Mouse (Mus musculus) C2C12 (cell line): ENCODE measurements at regions not wholly inside any gene's neighbourhood (a gene's known extent, or its start where the extent isn't known, plus 50 kb on each side); places are given as distances from the start of the nearest gene placed in this dataset.

Experiments used
- H3K27me3 ChIP-seq: one replicate; pipeline ENCODE4 v1.6.1; 2011; ENCODE audit not compliant: control insufficient read depth, insufficient read depth, insufficient read length
- H3K36me3 ChIP-seq: one replicate; pipeline ENCODE4 v1.6.1; 2011; ENCODE audit not compliant: control insufficient read depth, insufficient read depth
- H3K4me3 ChIP-seq: one replicate; pipeline ENCODE4 v1.5.1; 2011; ENCODE audit warnings: mild to moderate bottlenecking, control low read depth; ENCODE audit not compliant: poor library complexity, insufficient read depth, severe bottlenecking
- H3K79me2 ChIP-seq: one replicate; pipeline ENCODE4 v1.6.1; 2011; ENCODE audit not compliant: control insufficient read depth, insufficient read depth
- H3K79me3 ChIP-seq: one replicate; pipeline ENCODE4 v1.6.1; 2011; ENCODE audit warnings: low read depth, control low read depth
- H3ac ChIP-seq: one replicate; pipeline ENCODE3; 2011; ENCODE audit warnings: low read depth; ENCODE audit not compliant: control insufficient read depth, insufficient read length
- CEBPB ChIP-seq: IDR thresholded peaks from one replicate; pipeline ENCODE4 v1.6.1; 2011; ENCODE audit warnings: low read depth, mild to moderate bottlenecking, control low read depth, moderate library complexity
- CTCF ChIP-seq: IDR thresholded peaks from one replicate; pipeline ENCODE4 v1.5.1; 2011; ENCODE audit not compliant: control insufficient read depth, insufficient read depth, insufficient read length
- FOSL1 ChIP-seq: IDR thresholded peaks from one replicate; pipeline ENCODE4 v1.8.0; 2011; ENCODE audit warnings: mild to moderate bottlenecking, low read length; ENCODE audit not compliant: poor library complexity, insufficient read depth, severe bottlenecking
- MAX ChIP-seq: IDR thresholded peaks from one replicate; pipeline ENCODE4 v1.6.1; 2011; ENCODE audit warnings: mild to moderate bottlenecking, control low read depth
- MYOD1 ChIP-seq: IDR thresholded peaks from one replicate; pipeline ENCODE4 v1.6.1; 2011; ENCODE audit warnings: low read depth; ENCODE audit not compliant: control insufficient read depth, insufficient read length
- MYOG ChIP-seq: IDR thresholded peaks from one replicate; pipeline ENCODE4 v1.6.1; 2011; ENCODE audit not compliant: control insufficient read depth, insufficient read length; ENCODE audit errors: extremely low read depth
- USF1 ChIP-seq: IDR thresholded peaks from one replicate; pipeline ENCODE4 v1.6.1; 2011; ENCODE audit warnings: low read depth, mild to moderate bottlenecking, control low read depth, moderate library complexity

GRCm38 (mm10) chr8:15497566-15497965 is 451.7 kb upstream of the BB014433 start:
- H3ac ChIP-seq: no peak overlapping the region
- no peak for TF ChIP-seq CEBPB
- H3K27me3 ChIP-seq: no peaks in the 10 kb centered on the region
- H3K79me2 ChIP-seq: no peaks in the 10 kb centered on the region
- no peaks in the 10 kb centered on the region for H3K36me3 ChIP-seq
- no peak overlapping the region for H3K4me3 ChIP-seq
- no peaks in the 10 kb centered on the region for H3K79me3 ChIP-seq

- H3K79me2 ChIP-seq: no peaks in the 10 kb centered on the region
- H3K27me3 ChIP-seq: no peaks in the 10 kb centered on the region
- H3K4me3 ChIP-seq: no peak overlapping the region
- TF ChIP-seq MYOG: no peak
- TF ChIP-seq MYOD1: peak; percentile 58
- H3K36me3 ChIP-seq: no peaks in the 10 kb centered on the region
- H3K79me3 ChIP-seq: no peaks in the 10 kb centered on the region
- no peak overlapping the region for H3ac ChIP-seq
Observed at GRCm38 (mm10) chr8:15496248-15496647, 450.4 kb upstream of the BB014433 start.

GRCm38 (mm10) chr8:15490774-15491173 is 444.9 kb upstream of the BB014433 start:
- no peak for TF ChIP-seq CTCF
- no peak for TF ChIP-seq MYOD1
- TF ChIP-seq USF1: no peak
- TF ChIP-seq CEBPB: no peak
- TF ChIP-seq MAX: no peak
- H3ac ChIP-seq: no peak overlapping the region
- no peaks in the 10 kb centered on the region for H3K36me3 ChIP-seq
- H3K27me3 ChIP-seq: no peaks in the 10 kb centered on the region
- no peaks in the 10 kb centered on the region for H3K79me3 ChIP-seq
- no peaks in the 10 kb centered on the region for H3K79me2 ChIP-seq
- H3K4me3 ChIP-seq: no peak overlapping the region

GRCm38 (mm10) chr8:15487579-15487978 is 441.7 kb upstream of the BB014433 start:
- H3K27me3 ChIP-seq: no peaks in the 10 kb centered on the region
- TF ChIP-seq FOSL1: no peak
- no peak for TF ChIP-seq MYOD1
- no peak for TF ChIP-seq CEBPB
- no peak for TF ChIP-seq CTCF
- TF ChIP-seq MYOG: no peak
- no peak for TF ChIP-seq USF1
- no peak for TF ChIP-seq MAX

GRCm38 (mm10) chr8:15470561-15470960 is 424.7 kb upstream of the BB014433 start:
- H3ac ChIP-seq: no peak overlapping the region
- no peaks in the 10 kb centered on the region for H3K79me2 ChIP-seq
- H3K4me3 ChIP-seq: no peak overlapping the region
- TF ChIP-seq MYOD1 (no peak), CTCF (no peak), MYOG (no peak), CEBPB (no peak), FOSL1 (no peak), MAX (no peak), USF1 (no peak)
- H3K27me3 ChIP-seq: no peaks in the 10 kb centered on the region
- H3K36me3 ChIP-seq: no peaks in the 10 kb centered on the region
- H3K79me3 ChIP-seq: no peaks in the 10 kb centered on the region

More at GRCm38 (mm10) chr8:15487579-15487978, 441.7 kb upstream of the BB014433 start:
- H3ac ChIP-seq: no peak overlapping the region
- no peaks in the 10 kb centered on the region for H3K79me2 ChIP-seq
- H3K79me3 ChIP-seq: no peaks in the 10 kb centered on the region
- no peak overlapping the region for H3K4me3 ChIP-seq
- H3K36me3 ChIP-seq: no peaks in the 10 kb centered on the region

- Histone ChIP-seq H3K79me3 (no peaks in the 10 kb centered on the region), H3K4me3 (no peak overlapping the region)
Observed at GRCm38 (mm10) chr8:15468540-15469476, 422.9 kb upstream of the BB014433 start.

More at GRCm38 (mm10) chr8:15468540-15469476, 422.9 kb upstream of the BB014433 start:
- TF ChIP-seq CTCF: no peak
- TF ChIP-seq USF1: no peak
- no peak for TF ChIP-seq MYOD1
- no peak for TF ChIP-seq MAX
- TF ChIP-seq MYOG: no peak
- no peak for TF ChIP-seq CEBPB
- no peak for TF ChIP-seq FOSL1
- Histone ChIP-seq H3ac (no peak overlapping the region), H3K27me3 (no peaks in the 10 kb centered on the region), H3K36me3 (no peaks in the 10 kb centered on the region), H3K79me2 (no peaks in the 10 kb centered on the region)
